Mouse (Mus musculus): ENCODE measurements around the gene Fpr-rs6.

Gene Fpr-rs6

DNA sequence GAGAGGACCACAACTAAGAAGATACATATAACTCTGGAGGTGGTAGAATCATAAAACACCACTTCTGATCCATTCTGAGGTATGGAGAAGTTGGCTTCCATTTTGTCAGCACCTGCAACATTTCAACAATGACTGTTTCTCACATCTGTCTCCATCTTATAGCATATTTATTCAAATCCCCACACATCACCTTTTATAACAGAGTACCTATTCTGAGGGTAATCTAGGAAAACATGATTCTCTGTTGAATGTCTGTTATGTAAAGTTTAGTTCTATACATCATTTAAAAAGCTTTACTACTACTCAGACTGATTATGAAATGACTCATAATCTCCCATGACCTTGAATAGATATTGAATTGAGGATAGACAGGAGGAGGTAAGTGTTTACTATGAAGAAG, at the start of gene Fpr-rs6:
Gene Fpr-rs6 (minus strand): TSS at position 101 of the 400 bp plus-strand sequence.
- no peak for DNase-seq
